Mouse (Mus musculus): ENCODE data around the gene Rab5c. TPM values are rescaled to one million over a fixed set of nuclear protein-coding genes. Genes with fewer than 3 reads are reported as not detected.

Gene Rab5c
- polyA plus RNA-seq, 1 experiment = 205 TPM

GRCm38 (mm10) chr11:100702906-100703305 lies 35.1 kb downstream of the Rab5c start:
- DNase-seq (ENCODE audit: extremely low spot score in 1 of 2, low spot score in 1 of 2) = no peak

GRCm38 (mm10) chr11:100702081-100702851 lies 35.7 kb downstream of the Rab5c start:
- peak in 1 of 2 experiments; percentile 86 for DNase-seq (ENCODE audit: extremely low spot score in 1 of 2, low spot score in 1 of 2)

GRCm38 (mm10) chr11:100701301-100701700 lies 36.7 kb downstream of the Rab5c start:
- no peak for DNase-seq (ENCODE audit: extremely low spot score in 1 of 2, low spot score in 1 of 2)

- DNase-seq (ENCODE audit: extremely low spot score in 1 of 2, low spot score in 1 of 2) = no peak
Observed at GRCm38 (mm10) chr11:100700710-100701109, 37.3 kb downstream of the Rab5c start.

GRCm38 (mm10) chr11:100697921-100698320 lies 40.1 kb downstream of the Rab5c start:
- no peak for DNase-seq (ENCODE audit: extremely low spot score in 1 of 2, low spot score in 1 of 2)

- peak in 1 of 2 experiments; percentile 90 for DNase-seq (ENCODE audit: extremely low spot score in 1 of 2, low spot score in 1 of 2)
Observed at GRCm38 (mm10) chr11:100694926-100695325, 43.1 kb downstream of the Rab5c start.

- no peak for DNase-seq (ENCODE audit: extremely low spot score in 1 of 2, low spot score in 1 of 2)
Observed at GRCm38 (mm10) chr11:100693154-100693553, 44.9 kb downstream of the Rab5c start.

- DNase-seq (ENCODE audit: extremely low spot score in 1 of 2, low spot score in 1 of 2) = no peak
Observed at GRCm38 (mm10) chr11:100692164-100692616, 45.8 kb downstream of the Rab5c start, which contains the start of gene Zfp385c. Zfp385c (minus strand) TSS chr11:100692455.

- DNase-seq (ENCODE audit: extremely low spot score in 1 of 2, low spot score in 1 of 2) = no peak
Observed at GRCm38 (mm10) chr11:100690389-100690788, 47.6 kb downstream of the Rab5c start.

GRCm38 (mm10) chr11:100688443-100688842 lies 49.6 kb downstream of the Rab5c start:
- DNase-seq (ENCODE audit: extremely low spot score in 1 of 2, low spot score in 1 of 2) = no peak

- DNase-seq (ENCODE audit: extremely low spot score in 1 of 2, low spot score in 1 of 2) = no peak
Observed at GRCm38 (mm10) chr11:100687265-100687664, 50.8 kb downstream of the Rab5c start.

- no peak for DNase-seq (ENCODE audit: extremely low spot score in 1 of 2, low spot score in 1 of 2)
Observed at GRCm38 (mm10) chr11:100685371-100685770, 52.6 kb downstream of the Rab5c start.

GRCm38 (mm10) chr11:100684084-100684483 lies 53.9 kb downstream of the Rab5c start:
- DNase-seq (ENCODE audit: extremely low spot score in 1 of 2, low spot score in 1 of 2) = no peak

GRCm38 (mm10) chr11:100682526-100682925 lies 55.5 kb downstream of the Rab5c start:
- no peak for DNase-seq (ENCODE audit: extremely low spot score in 1 of 2, low spot score in 1 of 2)

- no peak for DNase-seq (ENCODE audit: extremely low spot score in 1 of 2, low spot score in 1 of 2)
Observed at GRCm38 (mm10) chr11:100681826-100682225, 56.2 kb downstream of the Rab5c start.

- DNase-seq (ENCODE audit: extremely low spot score in 1 of 2, low spot score in 1 of 2) = peak in 1 of 2 experiments; percentile 53
Observed at GRCm38 (mm10) chr11:100677810-100678209, 60.2 kb downstream of the Rab5c start.

- no peak for DNase-seq (ENCODE audit: extremely low spot score in 1 of 2, low spot score in 1 of 2)
Observed at GRCm38 (mm10) chr11:100673169-100673568, 64.8 kb downstream of the Rab5c start.

GRCm38 (mm10) chr11:100671956-100672355 lies 66.1 kb downstream of the Rab5c start:
- no peak for DNase-seq (ENCODE audit: extremely low spot score in 1 of 2, low spot score in 1 of 2)

GRCm38 (mm10) chr11:100671049-100671448 lies 67.0 kb downstream of the Rab5c start:
- DNase-seq (ENCODE audit: extremely low spot score in 1 of 2, low spot score in 1 of 2) = no peak

Data from frontal cortex, adult 2 months (tissue).